Mouse (Mus musculus) MEL (cell line): ENCODE measurements around the gene Hoxa5. TPM values are rescaled to one million over a fixed set of nuclear protein-coding genes. Genes with fewer than 3 reads are reported as not detected.

ENCODE experiments used
- DNase-seq: peaks from one replicate; pipeline ENCODE4 v3.0.0; 2011; ENCODE audit warnings: low read depth, low spot score
- H3K27ac ChIP-seq: 2 replicates; pipeline ENCODE4 v1.5.1; 2012; ENCODE audit warnings: low read depth, mild to moderate bottlenecking, control low read depth, low read length, moderate library complexity; ENCODE audit not compliant: control insufficient read depth
- H3K27me3 ChIP-seq, 2 experiments: fragments of 150-350 bp in 1 of 2; sonication (generic) in 1 of 2; 2 replicates each; pipeline ENCODE4 v1.6.1; 2012; ENCODE audit warnings: low read length in 2 of 2, mild to moderate bottlenecking in 2 of 2, improper control_type of control experiment in 1 of 2, moderate library complexity in 1 of 2; ENCODE audit not compliant: insufficient read depth in 2 of 2, control insufficient read depth in 1 of 2
- H3K36me3 ChIP-seq, 2 experiments: 2 replicates each; pipeline ENCODE4 v1.6.1; 2012 to 2014; ENCODE audit warnings: low read length in 2 of 2, improper control_type of control experiment in 1 of 2, inconsistent platforms in 1 of 2, mild to moderate bottlenecking in 1 of 2; ENCODE audit not compliant: insufficient read depth in 2 of 2, control insufficient read depth in 1 of 2
- H3K4me1 ChIP-seq, 2 experiments: fragments of 150-350 bp in 1 of 2; sonication (generic) in 1 of 2; 2 replicates each; pipeline ENCODE4 v1.6.1; 2012; ENCODE audit warnings: low read length in 2 of 2, improper control_type of control experiment in 1 of 2, mild to moderate bottlenecking in 1 of 2; ENCODE audit not compliant: insufficient read depth in 2 of 2, control insufficient read depth in 1 of 2
- H3K4me3 ChIP-seq, 2 experiments: fragments of 150-350 bp in 1 of 2; sonication (generic) in 1 of 2; 2 replicates each; pipeline ENCODE4 v1.5.1; 2012; ENCODE audit warnings: low read depth in 2 of 2, low read length in 2 of 2, mild to moderate bottlenecking in 2 of 2, moderate library complexity in 2 of 2, control low read depth in 1 of 2, improper control_type of control experiment in 1 of 2; ENCODE audit not compliant: control insufficient read depth in 1 of 2, insufficient read depth in 1 of 2
- H3K79me2 ChIP-seq: 2 replicates; pipeline ENCODE4 v1.6.1; 2012; ENCODE audit warnings: mild to moderate bottlenecking, low read length, moderate library complexity; ENCODE audit not compliant: control insufficient read depth, poor library complexity, insufficient read depth
- H3K9ac ChIP-seq: 2 replicates; pipeline ENCODE4 v1.6.1; 2012; ENCODE audit warnings: low read depth, mild to moderate bottlenecking, control low read depth, low read length, moderate library complexity; ENCODE audit not compliant: control insufficient read depth, poor library complexity, severe bottlenecking
- H3K9me3 ChIP-seq: fragments of 150-350 bp; sonication (generic); replicated peaks from 2 replicates; pipeline ENCODE4 v1.6.1; 2012; ENCODE audit warnings: mild to moderate bottlenecking, low read length, improper control_type of control experiment, moderate library complexity; ENCODE audit not compliant: insufficient read depth
- BHLHE40 ChIP-seq: IDR thresholded peaks from 2 replicates; pipeline ENCODE4 v1.6.1; 2012; ENCODE audit warnings: low read depth, mild to moderate bottlenecking, inconsistent platforms, low read length, improper control_type of control experiment, borderline replicate concordance
- CTCF ChIP-seq, 3 experiments: IDR thresholded peaks in 2 of 3; conservative IDR thresholded peaks in 1 of 3; 2 replicates each; pipeline ENCODE4 v1.5.1; 2011 to 2012; ENCODE audit warnings: low read length in 3 of 3, low read depth in 2 of 3, mild to moderate bottlenecking in 2 of 3, improper control_type of control experiment in 1 of 3, inconsistent platforms in 1 of 3, mixed read lengths in 1 of 3, moderate library complexity in 1 of 3; ENCODE audit not compliant: control insufficient read depth in 1 of 3, insufficient read depth in 1 of 3, poor library complexity in 1 of 3, severe bottlenecking in 1 of 3
- E2F4 ChIP-seq: IDR thresholded peaks from 2 replicates; pipeline ENCODE4 v1.6.1; 2011; ENCODE audit warnings: low read depth, low read length, improper control_type of control experiment, borderline replicate concordance
- EP300 ChIP-seq, 2 experiments: IDR thresholded peaks; 2 replicates each; pipeline ENCODE4 v1.6.1; 2011; ENCODE audit warnings: improper control_type of control experiment in 2 of 2, low read length in 2 of 2, low read depth in 1 of 2, mild to moderate bottlenecking in 1 of 2
- ETS1 ChIP-seq: IDR thresholded peaks from 2 replicates; pipeline ENCODE4 v1.6.1; 2012; ENCODE audit warnings: low read depth, mild to moderate bottlenecking, inconsistent platforms, low read length, improper control_type of control experiment, moderate library complexity
- GABPA ChIP-seq: IDR thresholded peaks from 2 replicates; pipeline ENCODE4 v1.6.1; 2012; ENCODE audit warnings: low read depth, mild to moderate bottlenecking, inconsistent platforms, low read length, improper control_type of control experiment, moderate library complexity
- JUND ChIP-seq: IDR thresholded peaks from 2 replicates; pipeline ENCODE4 v1.6.1; 2011; ENCODE audit warnings: low read depth, mild to moderate bottlenecking, improper control_type of control experiment, low read length
- MAX ChIP-seq: IDR thresholded peaks from 2 replicates; pipeline ENCODE4 v1.6.1; 2011; ENCODE audit warnings: low read length, improper control_type of control experiment
- MAZ ChIP-seq: IDR thresholded peaks from 2 replicates; pipeline ENCODE4 v1.6.1; 2012; ENCODE audit warnings: low read depth, mild to moderate bottlenecking, inconsistent platforms, low read length, improper control_type of control experiment
- MEF2A ChIP-seq: IDR thresholded peaks from 2 replicates; pipeline ENCODE4 v1.6.1; 2014; ENCODE audit warnings: low read depth, mild to moderate bottlenecking, inconsistent platforms, low read length, improper control_type of control experiment; ENCODE audit not compliant: poor library complexity, insufficient replicate concordance, severe bottlenecking; ENCODE audit errors: extremely low read depth
- MYC ChIP-seq: IDR thresholded peaks from 2 replicates; pipeline ENCODE4 v1.6.1; 2011; ENCODE audit warnings: low read depth, mild to moderate bottlenecking, low read length, improper control_type of control experiment, moderate library complexity
- NELFE ChIP-seq: IDR thresholded peaks from 2 replicates; pipeline ENCODE4 v1.6.1; 2011; ENCODE audit warnings: low read depth, low read length, improper control_type of control experiment
- NRF1 ChIP-seq: IDR thresholded peaks from 2 replicates; pipeline ENCODE4 v1.6.1; 2014; ENCODE audit warnings: low read depth, mild to moderate bottlenecking, inconsistent platforms, low read length, improper control_type of control experiment, moderate library complexity; ENCODE audit not compliant: poor library complexity, insufficient read depth, severe bottlenecking
- POLR2AphosphoS2 ChIP-seq: IDR thresholded peaks from 2 replicates; pipeline ENCODE4 v1.6.1; 2011; ENCODE audit warnings: low read length, improper control_type of control experiment
- POLR2AphosphoS5 ChIP-seq: IDR thresholded peaks from 2 replicates; pipeline ENCODE4 v1.6.1; 2012; ENCODE audit warnings: low read depth, borderline replicate concordance, mild to moderate bottlenecking, inconsistent platforms, low read length, moderate library complexity, mixed read lengths
- RAD21 ChIP-seq: IDR thresholded peaks from 2 replicates; pipeline ENCODE4 v1.6.1; 2011; ENCODE audit warnings: mild to moderate bottlenecking, low read depth, low read length, improper control_type of control experiment
- SMC3 ChIP-seq: IDR thresholded peaks from 2 replicates; pipeline ENCODE4 v1.6.1; 2011; ENCODE audit warnings: low read depth, low read length, improper control_type of control experiment
- TAL1 ChIP-seq: IDR thresholded peaks from 2 replicates; pipeline ENCODE4 v1.6.1; 2012; ENCODE audit warnings: mild to moderate bottlenecking, inconsistent platforms, low read length, moderate library complexity, mixed read lengths
- TBP ChIP-seq: IDR thresholded peaks from 2 replicates; pipeline ENCODE4 v1.8.0; 2011; ENCODE audit warnings: low read depth, low read length, improper control_type of control experiment
- UBTF ChIP-seq: IDR thresholded peaks from 2 replicates; pipeline ENCODE4 v1.6.1; 2012; ENCODE audit warnings: low read depth, mild to moderate bottlenecking, inconsistent platforms, low read length, improper control_type of control experiment, moderate library complexity, borderline replicate concordance; ENCODE audit not compliant: insufficient read depth
- USF1 ChIP-seq: IDR thresholded peaks from 2 replicates; pipeline ENCODE4 v1.6.1; 2014; ENCODE audit warnings: low read depth, mild to moderate bottlenecking, inconsistent platforms, low read length, improper control_type of control experiment, moderate library complexity
- ZKSCAN1 ChIP-seq: IDR thresholded peaks from 2 replicates; pipeline ENCODE4 v1.6.1; 2012; ENCODE audit warnings: low read depth, mild to moderate bottlenecking, inconsistent platforms, low read length, improper control_type of control experiment, moderate library complexity
- ZMIZ1 ChIP-seq: IDR thresholded peaks from 2 replicates; pipeline ENCODE4 v1.6.1; 2012; ENCODE audit warnings: low read depth, mild to moderate bottlenecking, inconsistent platforms, low read length, improper control_type of control experiment, moderate library complexity
- polyA plus RNA-seq, 2 experiments: library from polyadenylated mRNA; stranded (reverse) in 1 of 2; unstranded in 1 of 2; fragments of >175 nt in 1 of 2; fragments of >200 nt in 1 of 2; gene quantifications; 2 replicates each; pipeline versions ENCODE4 v1.2.1 to v1.2.4; 2012; ENCODE audit warnings: low replicate concordance in 2 of 2, low read depth in 1 of 2; ENCODE audit not compliant: insufficient read length in 2 of 2, insufficient read depth in 1 of 2, missing spikeins in 1 of 2
- total RNA-seq: library from RNA; depleted of rRNA; stranded (reverse); fragments of 300-350 nt; gene quantifications from 2 replicates; pipeline ENCODE4 v1.2.3, GENCODE M21; 2012

The Hoxa5 gene
- total and polyA plus RNA-seq, 3 experiments: not detected

DNA sequence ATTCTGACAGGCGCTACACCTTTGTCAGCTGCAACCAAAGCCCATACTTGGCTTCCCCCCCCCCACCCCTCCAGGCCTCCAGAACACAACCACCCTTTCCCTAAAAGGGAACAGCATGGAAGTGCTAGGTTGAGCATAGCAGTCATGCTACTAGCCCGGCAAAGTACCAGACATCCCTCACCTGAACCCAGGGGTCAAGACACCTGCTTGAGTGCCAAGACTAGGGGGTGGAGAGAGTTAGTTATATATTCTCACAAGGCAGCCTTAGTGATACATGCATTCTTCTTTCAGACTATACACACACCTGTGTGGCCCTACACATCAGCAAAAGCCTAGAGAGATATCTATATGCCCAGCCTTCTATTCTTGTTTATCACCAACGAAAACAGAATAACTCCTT, 18.6 kb downstream of the Hoxa5 start:
- no peak overlapping the region for H3K27ac ChIP-seq
- H3K4me3 ChIP-seq: no peak overlapping the region
- DNase-seq: no peak
- no peaks in the 10 kb centered on the region for H3K9me3 ChIP-seq
- H3K9ac ChIP-seq: no peak overlapping the region
- no peaks in the 10 kb centered on the region for H3K36me3 ChIP-seq
- TF ChIP-seq ETS1: no peak
- no peak for TF ChIP-seq EP300 (IDR thresholded peaks at IDR 0.05; ENCODE audit: low read depth in 1 of 2, low read length in 2 of 2)
- no peak for TF ChIP-seq ZMIZ1
- TF ChIP-seq POLR2AphosphoS5: no peak
- no peak for TF ChIP-seq MEF2A
- no peak for TF ChIP-seq NELFE
- TF ChIP-seq MAX: no peak
- no peak for TF ChIP-seq UBTF
- TF ChIP-seq RAD21: no peak
- no peak for TF ChIP-seq CTCF (IDR thresholded peaks at IDR 0.05 in 2 of 3, conservative IDR thresholded peaks at IDR 0.05 in 1 of 3; ENCODE audit: control insufficient read depth in 1 of 3, insufficient read depth in 1 of 3, low read depth in 2 of 3, low read length in 3 of 3, poor library complexity in 1 of 3, severe bottlenecking in 1 of 3)
- TF ChIP-seq USF1: no peak
- no peak for TF ChIP-seq E2F4
- TF ChIP-seq BHLHE40: no peak
- TF ChIP-seq SMC3: no peak
- no peak for TF ChIP-seq POLR2AphosphoS2
- no peak for TF ChIP-seq TAL1
- no peaks in the 10 kb centered on the region for H3K27me3 ChIP-seq
- H3K79me2 ChIP-seq: no peaks in the 10 kb centered on the region
- H3K4me1 ChIP-seq: no peaks in the 10 kb centered on the region

DNA sequence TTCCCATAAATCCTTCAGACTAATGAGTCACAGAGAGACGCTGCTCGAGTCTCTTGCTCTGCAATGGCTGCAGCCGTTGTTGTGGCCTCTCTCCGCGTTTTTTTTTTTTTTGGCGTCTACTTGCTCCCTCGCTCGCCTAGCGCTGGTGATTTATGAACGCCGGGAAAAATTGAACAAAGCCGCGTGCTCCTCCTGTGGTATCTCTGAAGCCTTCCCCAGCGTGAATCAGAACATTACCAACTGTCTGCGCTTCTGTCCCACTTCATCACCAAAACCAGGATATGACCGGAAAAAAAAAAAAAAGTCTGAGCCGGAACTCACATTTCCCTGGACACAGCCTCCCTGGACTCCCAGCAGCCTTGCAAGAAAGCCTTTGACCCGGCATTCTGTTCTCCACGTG, 19.2 kb downstream of the Hoxa5 start:
- no peaks in the 10 kb centered on the region for H3K27me3 ChIP-seq
- H3K79me2 ChIP-seq: no peaks in the 10 kb centered on the region
- H3K36me3 ChIP-seq: no peaks in the 10 kb centered on the region
- H3K9ac ChIP-seq: no peak overlapping the region
- TF ChIP-seq UBTF (no peak), JUND (no peak), TBP (no peak), TAL1 (no peak), ZMIZ1 (no peak), RAD21 (no peak), GABPA (no peak), MYC (no peak), USF1 (no peak), POLR2AphosphoS5 (no peak), NRF1 (no peak), MEF2A (no peak), ZKSCAN1 (no peak), MAZ (no peak)
- TF ChIP-seq, all 39 proteins: peak for 0
- H3K9me3 ChIP-seq: no peaks in the 10 kb centered on the region
- no peak overlapping the region for H3K27ac ChIP-seq
- H3K4me3 ChIP-seq: no peak overlapping the region
- H3K4me1 ChIP-seq: no peaks in the 10 kb centered on the region
- DNase-seq: no peak
